Mouse (Mus musculus): ENCODE results near the gene Gpr182. TPM values are rescaled to one million over a fixed set of nuclear protein-coding genes. Genes with fewer than 3 reads are reported as not detected.
"Not testable (repeated sequence)": the region's sequence is repeated elsewhere in the genome, so short reads cannot be mapped to it uniquely, and the experiment has no call there.

Gene Gpr182
- total RNA-seq (2021) = 1 to 10 TPM; 1.2 to 1.7 TPM
- long read RNA-seq, experiment 1, partial matches to known transcripts = 0 of 1 reads
- long read RNA-seq, experiment 1, other reads (novel, unspliced or antisense) = 0 of 1 reads
- long read RNA-seq, experiment 2 = 0 reads

DNA sequence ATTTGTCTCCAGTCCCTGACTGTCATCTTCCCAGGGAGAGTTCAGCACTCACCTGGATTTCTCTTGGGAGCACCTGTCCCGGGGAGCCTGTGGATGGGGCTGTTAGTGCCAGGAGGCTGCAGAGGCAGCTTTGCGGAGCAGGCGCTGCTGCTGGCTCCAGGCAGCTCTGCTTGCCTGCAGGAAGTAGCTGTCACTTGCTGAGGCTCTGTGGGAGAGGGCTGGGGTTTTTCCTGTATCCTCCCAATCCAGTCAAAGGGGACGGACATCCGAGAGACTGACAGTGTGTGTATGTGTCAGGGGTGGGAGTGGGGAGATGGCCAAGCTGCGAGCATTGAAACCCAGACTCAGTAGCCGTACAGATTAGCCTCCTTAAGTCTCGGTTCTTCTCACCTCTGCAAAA, at the start of gene Gpr182:
Gene Gpr182, minus strand, starts transcription at position 185 of the 400 bp plus-strand sequence.
- TF ChIP-seq CTCF (conservative IDR thresholded peaks at IDR 0.05) = no peak
- H3K27ac ChIP-seq = no peak within 1 kb of the TSS
- peak within 1 kb of the TSS; percentile 54 for H3K4me3 ChIP-seq
- no peak for DNase-seq (ENCODE audit: low spot score in 2 of 2)

DNA sequence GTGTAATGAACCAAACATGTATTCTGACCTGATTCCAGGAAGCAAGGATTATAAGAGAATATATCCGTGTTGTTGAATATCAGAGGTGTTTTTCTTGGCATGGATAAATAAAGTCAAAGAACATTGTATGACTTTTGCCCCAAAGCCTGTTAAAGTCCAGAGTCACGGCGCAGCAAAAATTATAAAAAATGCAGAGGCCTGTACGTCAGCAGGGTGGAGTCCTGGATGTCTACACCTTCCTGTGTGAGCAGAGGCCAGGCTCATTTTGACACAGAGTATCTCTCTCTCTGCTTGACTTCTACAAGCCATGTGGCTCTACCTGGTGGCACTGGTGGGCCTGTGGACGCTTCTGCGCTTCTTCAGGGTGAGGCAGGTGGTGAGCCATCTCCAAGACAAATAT, 49.4 kb upstream of the Gpr182 start, which contains the start of gene Rdh16:
Gene Rdh16, plus strand, starts transcription at position 262 of the 400 bp plus-strand sequence.
- no peak for TF ChIP-seq CTCF (conservative IDR thresholded peaks at IDR 0.05)
- Histone ChIP-seq H3K27ac (no peak within 1 kb of the TSS), H3K4me3 (no peak within 1 kb of the TSS)
- no peak for DNase-seq (ENCODE audit: low spot score in 2 of 2)

DNA sequence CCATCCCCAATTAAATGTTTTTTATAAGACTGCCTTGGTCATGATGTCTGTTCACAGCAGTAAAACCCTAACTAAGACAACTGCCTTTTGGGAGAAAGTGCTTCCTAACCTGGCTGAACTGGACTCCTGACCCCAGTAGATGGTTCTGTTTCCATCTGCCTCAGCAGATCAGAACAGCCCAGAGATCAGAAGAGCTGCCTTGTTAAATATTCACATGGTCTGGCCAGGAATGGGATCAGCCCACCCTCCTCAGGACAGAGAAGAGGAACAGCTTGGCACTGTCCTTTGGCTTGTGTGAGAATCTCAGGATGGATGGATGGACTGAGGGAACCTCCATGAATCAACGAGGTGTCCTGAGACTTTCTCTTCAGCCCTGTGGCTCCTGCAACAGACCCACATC, 47.8 kb upstream of the Gpr182 start:
- no peak for TF ChIP-seq CTCF (conservative IDR thresholded peaks at IDR 0.05)
- no peak for DNase-seq (ENCODE audit: low spot score in 2 of 2)
- H3K4me3 ChIP-seq = no peak overlapping the region
- H3K27ac ChIP-seq = no peak overlapping the region

DNA sequence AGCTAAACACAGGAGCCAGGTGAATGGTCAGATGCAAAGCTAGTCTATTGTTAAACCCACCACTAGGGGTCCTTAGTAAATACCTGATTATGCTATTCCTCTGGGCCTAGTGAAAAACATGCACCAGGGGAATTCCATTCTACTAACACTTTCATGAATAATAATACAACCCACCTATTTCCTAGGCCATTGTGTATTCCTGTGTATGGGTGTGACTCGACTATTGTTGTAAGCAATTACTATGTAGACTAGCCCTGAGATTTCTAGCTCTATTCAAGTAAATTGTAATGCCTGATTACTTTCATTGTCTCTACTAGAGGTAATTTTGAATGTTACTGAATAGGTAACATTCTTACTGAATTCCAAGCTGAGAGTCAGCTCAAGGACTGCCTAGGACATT, 33.9 kb upstream of the Gpr182 start:
- H3K27ac ChIP-seq; DNase-seq (ENCODE audit: low spot score in 2 of 2); H3K4me3 ChIP-seq: not testable (repeated sequence)
- peak; percentile 28 for TF ChIP-seq CTCF (conservative IDR thresholded peaks at IDR 0.05)

DNA sequence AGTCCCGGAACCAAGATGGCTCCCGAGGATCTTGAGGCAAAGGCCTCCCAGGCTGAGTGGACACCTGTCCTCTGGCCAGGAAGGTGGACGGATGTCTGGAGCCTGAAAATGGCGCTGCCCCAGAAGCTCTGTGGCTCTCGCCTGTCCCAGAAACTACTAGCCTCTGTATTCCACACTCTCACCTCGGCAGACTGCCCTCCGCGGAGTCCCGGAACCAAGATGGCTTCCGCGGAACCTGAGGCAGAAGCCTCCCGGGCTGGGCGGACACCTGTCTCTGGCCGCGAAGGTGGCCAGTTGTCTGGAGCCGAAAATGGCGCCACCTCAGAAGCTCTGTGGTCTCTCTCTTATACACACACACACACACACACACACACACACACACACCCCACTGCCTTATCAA, 30.8 kb upstream of the Gpr182 start:
- not testable (repeated sequence) for DNase-seq (ENCODE audit: low spot score in 2 of 2); H3K4me3 ChIP-seq; H3K27ac ChIP-seq

DNA sequence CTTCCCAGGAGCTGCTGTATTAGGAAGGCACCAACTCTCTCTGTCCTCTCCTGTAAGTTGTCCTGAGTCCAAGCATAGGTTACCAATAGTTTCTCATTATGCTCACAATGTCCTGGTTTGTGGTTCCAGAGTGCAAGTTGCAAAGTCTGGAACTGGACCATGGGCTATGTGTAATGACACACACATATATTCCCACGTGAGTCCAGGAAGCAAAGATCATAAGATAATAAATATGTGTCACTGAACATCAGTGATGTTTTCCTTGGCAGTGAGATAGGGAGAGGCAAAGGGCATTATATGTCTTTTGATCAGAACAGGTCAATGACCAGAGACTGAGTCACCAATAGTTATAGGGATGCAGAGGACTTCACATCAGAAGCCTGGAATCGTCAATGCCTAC, 24.5 kb upstream of the Gpr182 start, which contains the start of gene Rdh9:
Gene Rdh9, plus strand, starts transcription at position 376 of the 400 bp plus-strand sequence.
- no peak within 1 kb of the TSS for H3K4me3 ChIP-seq
- DNase-seq (ENCODE audit: low spot score in 2 of 2) = no peak
- TF ChIP-seq CTCF (conservative IDR thresholded peaks at IDR 0.05) = no peak

DNA sequence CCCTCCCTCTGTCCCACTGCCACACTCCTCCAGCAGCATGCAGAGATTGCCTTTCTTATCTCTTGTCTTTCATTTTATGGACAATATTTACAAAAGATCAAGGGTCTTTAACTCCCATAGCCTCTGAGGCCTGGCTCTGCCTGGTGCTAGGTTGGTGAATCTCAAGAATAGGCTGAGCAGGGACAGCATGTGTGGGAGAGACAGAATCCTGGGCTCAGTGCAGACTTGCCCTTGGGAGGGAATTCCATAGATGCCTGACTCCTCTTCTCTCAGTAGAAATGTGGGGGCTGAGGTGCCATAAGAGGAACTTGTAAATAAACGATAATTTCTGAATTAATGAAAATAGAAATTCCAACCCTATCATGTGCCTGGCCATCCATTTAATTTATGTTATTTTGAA, 15.0 kb upstream of the Gpr182 start:
- Histone ChIP-seq H3K4me3 (no peak overlapping the region), H3K27ac (no peak overlapping the region)
- DNase-seq (ENCODE audit: low spot score in 2 of 2) = no peak
- TF ChIP-seq CTCF (conservative IDR thresholded peaks at IDR 0.05) = no peak

More for the DNA sequence above, 24.5 kb upstream of the Gpr182 start, which contains the start of gene Rdh9:
- H3K27ac ChIP-seq = no peak within 1 kb of the TSS

DNA sequence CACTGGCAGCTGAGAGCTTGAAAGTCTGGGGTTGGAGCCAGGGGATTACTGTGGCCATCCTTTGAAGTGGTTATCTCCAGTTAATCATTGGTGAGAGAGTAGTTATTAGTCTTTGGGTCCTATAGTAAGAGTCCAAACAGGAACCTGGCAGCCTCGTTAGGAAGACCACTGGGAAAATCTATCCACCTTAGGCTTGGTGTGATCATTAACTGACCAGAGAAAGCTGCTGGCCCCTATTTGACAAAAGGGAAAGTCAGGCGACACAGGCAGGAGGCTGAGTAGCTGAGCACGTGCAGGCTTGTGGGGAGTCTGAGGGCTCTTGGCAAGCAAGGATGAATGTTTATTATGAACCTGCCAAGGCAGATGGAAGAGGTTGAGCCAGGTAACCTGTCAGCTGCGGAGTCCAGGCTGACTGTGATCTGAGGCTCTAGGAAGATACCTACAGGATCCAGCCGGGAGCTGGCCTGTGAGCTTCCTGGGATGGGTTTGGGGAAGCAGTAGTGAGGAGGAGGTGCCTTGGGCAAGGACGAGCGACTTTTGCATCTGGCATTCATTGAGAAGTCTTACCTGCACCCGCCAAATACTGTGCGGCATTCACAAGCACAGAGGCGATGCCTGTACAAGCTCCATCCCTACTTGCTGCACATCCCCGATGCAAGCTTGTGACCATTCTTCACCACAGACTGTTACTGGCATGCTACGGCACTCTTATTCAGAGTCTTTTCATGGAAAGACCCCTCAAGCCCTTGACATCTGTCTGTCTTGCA, 12.6 kb upstream of the Gpr182 start:
- DNase-seq (ENCODE audit: low spot score in 2 of 2) = no peak
- TF ChIP-seq CTCF (conservative IDR thresholded peaks at IDR 0.05) = no peak
- Histone ChIP-seq H3K27ac (no peak overlapping the region), H3K4me3 (no peak overlapping the region)

DNA sequence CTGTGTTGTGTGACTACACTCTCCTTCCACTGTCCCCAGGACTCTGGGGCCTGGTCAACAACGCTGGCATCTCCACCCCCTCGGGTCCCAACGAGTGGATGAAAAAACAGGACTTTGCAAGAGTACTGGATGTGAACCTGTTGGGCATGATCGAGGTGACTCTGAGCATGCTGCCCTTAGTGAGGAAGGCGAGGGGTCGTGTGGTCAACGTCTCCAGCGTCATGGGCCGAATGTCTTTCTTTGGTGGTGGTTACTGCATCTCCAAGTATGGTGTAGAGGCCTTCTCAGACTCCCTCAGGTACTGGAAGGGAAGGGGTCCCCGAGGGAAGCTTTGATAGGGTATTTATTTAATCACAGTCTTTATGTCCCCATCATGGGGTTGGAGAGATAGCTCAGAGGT, 11.4 kb upstream of the Gpr182 start:
- not testable (repeated sequence) for DNase-seq (ENCODE audit: low spot score in 2 of 2); H3K27ac ChIP-seq; H3K4me3 ChIP-seq

DNA sequence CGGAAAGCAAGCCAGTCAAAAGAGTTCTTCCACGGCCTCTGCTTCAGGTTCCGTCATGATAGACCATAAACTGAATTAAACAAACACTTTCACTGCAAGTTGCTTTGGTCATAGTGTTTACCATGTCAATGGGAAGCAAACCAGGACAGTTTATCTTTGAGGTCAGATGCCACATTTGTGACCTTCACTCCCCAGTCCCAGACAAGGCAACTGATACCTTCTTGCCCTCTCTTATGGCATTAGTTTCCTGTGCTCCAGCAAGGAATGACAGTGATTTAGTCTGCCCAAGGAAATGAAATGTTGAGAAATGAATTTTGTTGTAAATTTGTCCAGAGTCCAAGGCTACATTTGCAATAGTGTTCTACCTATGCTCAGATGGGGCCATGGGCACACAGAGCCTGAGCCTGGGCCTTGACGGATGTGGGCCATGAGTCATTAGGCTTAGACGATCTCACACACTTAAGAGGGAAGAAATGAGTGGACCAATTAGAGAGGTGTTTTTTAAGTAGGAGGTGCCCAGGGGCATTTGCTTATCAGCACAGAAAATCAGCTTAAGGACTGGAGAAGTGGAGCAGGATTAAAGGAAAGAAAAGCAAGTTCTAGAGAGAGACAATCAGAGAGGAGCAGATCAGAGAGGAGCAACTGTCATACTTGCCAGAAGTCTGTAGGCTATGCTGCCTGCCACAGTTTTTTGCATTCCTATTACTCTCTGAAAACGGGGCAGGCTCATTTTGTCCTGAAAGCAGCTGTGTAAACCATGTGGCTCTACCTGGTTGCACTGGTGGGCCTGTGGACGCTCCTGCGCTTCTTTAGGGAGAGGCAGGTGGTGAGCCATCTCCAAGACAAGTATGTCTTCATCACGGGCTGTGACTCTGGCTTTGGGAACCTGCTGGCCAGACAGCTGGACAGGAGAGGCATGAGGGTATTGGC, 7.9 kb upstream of the Gpr182 start, which contains the start of the genes Rdh1 and Rdh16f1:
Gene Rdh1, plus strand, starts transcription at position 541 of the 930 bp plus-strand sequence.
Gene Rdh16f1, plus strand, starts transcription at position 607 of the 930 bp plus-strand sequence.
- DNase-seq (ENCODE audit: low spot score in 2 of 2) = no peak
- Histone ChIP-seq H3K27ac (no peak within 1 kb of the TSS), H3K4me3 (no peak within 1 kb of the TSS)
- no peak for TF ChIP-seq CTCF (conservative IDR thresholded peaks at IDR 0.05)

DNA sequence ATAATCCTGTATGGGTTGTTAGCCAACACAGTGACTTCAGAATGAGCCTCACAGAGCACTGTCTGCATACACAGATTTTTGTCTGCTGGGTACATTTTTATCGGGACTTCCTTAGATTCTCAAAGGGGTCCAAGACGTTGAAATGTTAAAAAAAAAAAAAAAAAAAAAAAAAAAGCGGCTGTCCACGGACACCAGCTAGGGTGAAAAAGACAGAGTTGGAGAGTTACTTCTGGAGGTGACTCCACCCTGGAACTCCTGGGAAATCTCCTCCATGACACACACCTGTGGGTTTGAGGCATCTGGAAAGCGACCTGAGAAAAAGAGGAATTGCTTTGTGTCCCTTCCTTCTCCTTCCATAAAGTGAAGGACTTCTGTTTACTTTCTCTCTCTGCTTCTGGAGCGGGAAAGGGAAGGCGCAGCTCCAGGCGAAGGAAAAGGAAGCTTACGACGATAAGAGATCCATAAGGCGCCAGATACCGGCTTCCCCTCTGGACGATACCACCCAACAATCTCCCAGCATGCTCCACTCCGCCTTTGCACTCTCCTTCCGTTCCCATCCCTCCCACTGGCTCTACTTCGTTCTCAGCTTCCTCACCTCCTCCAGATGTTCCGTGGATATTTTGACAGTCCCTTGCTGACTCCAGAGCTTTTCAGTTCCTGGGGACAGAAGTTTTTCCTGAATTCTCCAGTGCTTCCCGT, 4.4 kb upstream of the Gpr182 start:
- Histone ChIP-seq H3K4me3 (peak overlapping the region; percentile 3; the same call in 1 of the 2 replicates), H3K27ac (no peak overlapping the region)
- no peak for DNase-seq (ENCODE audit: low spot score in 2 of 2)
- TF ChIP-seq CTCF (conservative IDR thresholded peaks at IDR 0.05) = no peak

DNA sequence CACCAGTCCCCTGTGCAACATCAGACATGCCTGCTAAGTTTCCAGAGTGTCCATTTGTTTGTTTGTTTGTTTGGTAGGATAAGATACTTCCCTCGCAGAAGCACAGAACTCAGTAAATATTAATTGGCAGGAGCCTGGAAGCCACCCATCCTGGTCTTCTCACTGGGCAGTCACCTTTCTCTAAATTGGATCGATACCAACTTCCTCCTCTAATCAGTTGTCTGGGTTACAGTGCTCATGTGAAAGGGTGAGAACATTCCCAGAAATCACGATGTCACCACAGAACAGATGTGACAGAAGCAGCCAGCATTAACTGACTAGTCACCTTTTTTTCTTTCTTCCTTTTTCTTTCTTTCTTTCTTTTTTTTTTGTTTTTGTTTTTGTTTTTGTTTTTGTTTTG, 3.7 kb upstream of the Gpr182 start:
- no peak for TF ChIP-seq CTCF (conservative IDR thresholded peaks at IDR 0.05)
- H3K4me3 ChIP-seq = no peak overlapping the region
- no peak overlapping the region for H3K27ac ChIP-seq
- DNase-seq (ENCODE audit: low spot score in 2 of 2) = no peak

Data from layer of hippocampus, adult 2 months (tissue).